ENCODE assay signal across 9 mouse cellular contexts in genomic region chr16:33988358-33989012, GRCm38 (mm10). TPM values are rescaled to one million over a fixed set of nuclear protein-coding genes. Genes with fewer than 3 reads are reported as not detected.
DNase-seq lines count a peak whose midpoint lies in the region; ATAC-seq and TF ChIP-seq lines count a peak whose summit lies in the region.
"Had no signal": no experiment of that assay in that cellular context is flagged by ENCODE, and none has a peak within 500 bp of the region (broad histone marks: within the 10 kb centered on the region; RNA-seq: fewer than 3 reads in every experiment).

No protein-coding gene starts in this region.

- no peak overlapping the region for H3K9ac ChIP-seq in forebrain, postnatal 0 days
- no peak overlapping the region for H3K9ac ChIP-seq in forebrain, embryonic 16.5 days (replicated peaks; ENCODE audit: low read depth, low read length)
- no peak overlapping the region for H3K9ac ChIP-seq in liver, embryonic 13.5 days
- H3K9ac ChIP-seq: stomach, embryonic 15.5 days had no signal

- H3K4me1 ChIP-seq in forebrain, postnatal 0 days (ENCODE audit: insufficient read depth): no peaks in the 10 kb centered on the region
- H3K4me1 ChIP-seq in forebrain, embryonic 16.5 days (replicated peaks; ENCODE audit: control insufficient read depth, insufficient read depth, low read length): no peaks in the 10 kb centered on the region
- H3K4me1 ChIP-seq in liver, embryonic 13.5 days (replicated peaks): no peaks in the 10 kb centered on the region
- H3K4me1 ChIP-seq: stomach, embryonic 15.5 days had no signal

- no peak overlapping the region for H3K4me3 ChIP-seq in forebrain, postnatal 0 days (ENCODE audit: low read depth, low read length)
- no peak overlapping the region for H3K4me3 ChIP-seq in forebrain, embryonic 16.5 days (replicated peaks; ENCODE audit: low read length)
- H3K4me3 ChIP-seq in liver, embryonic 13.5 days (replicated peaks): no peak overlapping the region
- H3K4me3 ChIP-seq: stomach, embryonic 15.5 days had no signal

- no peak overlapping the region for H3K4me2 ChIP-seq in forebrain, postnatal 0 days (ENCODE audit: low read depth)
- no peak overlapping the region for H3K4me2 ChIP-seq in forebrain, embryonic 16.5 days (ENCODE audit: low read length)
- no peak overlapping the region for H3K4me2 ChIP-seq in liver, embryonic 13.5 days
- H3K4me2 ChIP-seq: stomach, embryonic 15.5 days had no signal

- 67% methylated on average over 17 of the region's 17 CpGs for WGBS in forebrain, postnatal 0 days
- 64% methylated on average over 17 of the region's 17 CpGs for WGBS in forebrain, embryonic 16.5 days
- 44% methylated on average over 17 of the region's 17 CpGs for WGBS in liver, embryonic 13.5 days (ENCODE audit: insufficient replicate concordance)

- peaks cover 26% of the 10 kb centered on the region for H3K36me3 ChIP-seq in forebrain, postnatal 0 days (ENCODE audit: insufficient read depth)
- H3K36me3 ChIP-seq in forebrain, embryonic 16.5 days (ENCODE audit: control insufficient read depth, insufficient read depth): peaks cover 3% of the 10 kb centered on the region; the same call in 1 of the 2 replicates
- no peaks in the 10 kb centered on the region for H3K36me3 ChIP-seq in liver, embryonic 13.5 days
- H3K36me3 ChIP-seq: stomach, embryonic 15.5 days had no signal

- H3K9me3 ChIP-seq in forebrain, postnatal 0 days (ENCODE audit: low read length): no peaks in the 10 kb centered on the region
- no peaks in the 10 kb centered on the region for H3K9me3 ChIP-seq in forebrain, embryonic 16.5 days (ENCODE audit: control insufficient read depth, low read length)
- H3K9me3 ChIP-seq in liver, embryonic 13.5 days (replicated peaks): no peaks in the 10 kb centered on the region
- H3K9me3 ChIP-seq: stomach, embryonic 15.5 days had no signal

- ATAC-seq in forebrain, postnatal 0 days: no peak
- no peak for ATAC-seq in forebrain, embryonic 16.5 days
- peak; percentile 65 to 72; a peak in 3 of 4 replicates for ATAC-seq in hematopoietic stem cell, adult 5-6 weeks (replicated peaks in 1 of 2; ENCODE audit: insufficient read depth in 1 of 2, low FRiP score in 2 of 2, low TSS enrichment in 1 of 2, low read depth in 1 of 2, poor library complexity in 2 of 2, severe bottlenecking in 2 of 2)
- no peak for ATAC-seq in liver, embryonic 13.5 days (ENCODE audit: low read depth)

- DNase-seq in forebrain, postnatal 0 days: peak; percentile 27
- DNase-seq in urinary bladder, postnatal 14 days (ENCODE audit: low spot score): peak; percentile 65
- DNase-seq in urinary bladder, postnatal 10 days (ENCODE audit: low spot score): no peak
- DNase-seq in cerebellum, postnatal 10 days: peak; percentile 48 to 59
- peak; percentile 28 for DNase-seq in liver, embryonic 13.5 days
- peak; percentile 30 to 64 for DNase-seq in spleen, adult 18-20 months

- TF ChIP-seq CTCF in forebrain, postnatal 0 days (IDR thresholded peaks at IDR 0.05; ENCODE audit: low read depth): peak; percentile 76

- H3K27ac ChIP-seq in forebrain, postnatal 0 days (ENCODE audit: low read depth, low read length): no peak overlapping the region
- H3K27ac ChIP-seq in forebrain, embryonic 16.5 days (ENCODE audit: low read length): no peak overlapping the region
- H3K27ac ChIP-seq in liver, embryonic 13.5 days: no peak overlapping the region
- H3K27ac ChIP-seq: stomach, embryonic 15.5 days had no signal

- no peaks in the 10 kb centered on the region for H3K27me3 ChIP-seq in forebrain, postnatal 0 days (ENCODE audit: insufficient read depth, low read length)
- no peaks in the 10 kb centered on the region for H3K27me3 ChIP-seq in forebrain, embryonic 16.5 days (replicated peaks; ENCODE audit: control insufficient read depth, insufficient read depth, low read length)
- no peaks in the 10 kb centered on the region for H3K27me3 ChIP-seq in liver, embryonic 13.5 days
- H3K27me3 ChIP-seq: stomach, embryonic 15.5 days had no signal

RNA-seq across cellular contexts. Expression of gene Umps, which starts 21.6 kb away (rescaled TPM):
- 26.3 and 28.3 TPM in 2 replicates for total RNA-seq in forebrain, postnatal 0 days (2014; rRNA removed)
- polyA plus RNA-seq in forebrain, postnatal 0 days (2015; fragmentation: Nextera tagmentation; extraction: Ambion mirVana): 22.9 and 24.7 TPM in 2 replicates
- polyA plus RNA-seq in forebrain, embryonic 16.5 days (2015; fragmentation: Nextera tagmentation; extraction: Ambion mirVana): 30.9 and 32.6 TPM in 2 replicates
- total RNA-seq in hematopoietic stem cell, adult 5-6 weeks (2017): 85.0 and 92.9 TPM in 2 replicates
- polyA plus RNA-seq in liver, embryonic 13.5 days (2015; fragmentation: Nextera tagmentation; extraction: Ambion mirVana): 51.1 and 58.1 TPM in 2 replicates

Comparison
In these comparisons a context has a peak if more than half of its experiments do, and no peak if none do; other contexts are left out.
1. ATAC-seq: peak in hematopoietic stem cell, adult 5-6 weeks (2 of 2); none in forebrain, postnatal 0 days (single experiment), forebrain, embryonic 16.5 days (single experiment) and liver, embryonic 13.5 days (single experiment).